Mouse (Mus musculus): Measurements from ENCODE around the gene Slc25a4.
"Not testable (repeated sequence)": the region's sequence is repeated elsewhere in the genome, so short reads cannot be mapped to it uniquely, and the experiment has no call there.

Slc25a4 gene

GRCm38 (mm10) chr8:46210404-46211315, at the start of gene Slc25a4:
TSS of gene Slc25a4 (minus strand) at chr8:46211284.
- DNase-seq (ENCODE audit: low spot score), result peak; percentile 99

- no peak for DNase-seq (ENCODE audit: low spot score)
Observed at GRCm38 (mm10) chr8:46257921-46258682, 47.0 kb upstream of the Slc25a4 start.

DNA sequence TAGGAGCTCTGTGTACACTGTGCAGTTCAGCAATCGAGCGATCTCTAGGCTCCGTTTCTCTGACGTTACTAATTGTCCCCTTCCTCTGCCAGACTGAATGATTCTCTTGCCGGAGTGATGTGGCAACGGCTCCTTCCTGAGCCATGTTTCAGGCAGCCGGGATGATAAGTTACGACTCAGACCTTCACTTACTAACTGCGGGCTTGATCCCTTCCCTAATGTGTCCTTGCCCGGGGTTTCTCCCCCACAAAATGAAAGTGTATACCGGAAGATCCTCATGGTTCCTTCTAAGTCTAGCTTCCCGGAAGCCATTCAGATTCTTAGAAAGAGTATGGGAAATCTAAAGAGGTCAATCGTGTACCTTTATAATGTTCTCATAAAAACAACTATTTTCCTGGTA, 41.4 kb upstream of the Slc25a4 start:
- no peak for DNase-seq (ENCODE audit: low spot score)

DNA sequence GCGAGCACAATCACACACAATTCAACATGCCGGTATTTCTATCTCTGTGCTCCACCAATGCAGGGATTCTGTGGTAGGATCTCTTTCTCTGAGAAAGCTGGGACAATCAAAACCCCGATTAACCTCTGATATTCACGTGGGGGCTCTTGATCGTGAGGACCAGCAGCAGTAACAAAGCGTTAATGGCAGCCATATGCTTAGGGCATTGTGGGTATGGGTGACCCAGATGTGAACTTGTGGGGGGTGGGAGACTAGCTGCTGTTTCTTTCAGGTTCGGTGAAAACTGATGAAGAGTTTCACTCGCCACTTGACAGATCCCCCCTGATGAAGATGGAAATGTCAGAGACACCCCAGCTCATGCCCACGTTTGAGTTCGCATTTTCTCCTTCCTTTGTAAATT, 40.5 kb upstream of the Slc25a4 start:
- no peak for DNase-seq (ENCODE audit: low spot score)

DNA sequence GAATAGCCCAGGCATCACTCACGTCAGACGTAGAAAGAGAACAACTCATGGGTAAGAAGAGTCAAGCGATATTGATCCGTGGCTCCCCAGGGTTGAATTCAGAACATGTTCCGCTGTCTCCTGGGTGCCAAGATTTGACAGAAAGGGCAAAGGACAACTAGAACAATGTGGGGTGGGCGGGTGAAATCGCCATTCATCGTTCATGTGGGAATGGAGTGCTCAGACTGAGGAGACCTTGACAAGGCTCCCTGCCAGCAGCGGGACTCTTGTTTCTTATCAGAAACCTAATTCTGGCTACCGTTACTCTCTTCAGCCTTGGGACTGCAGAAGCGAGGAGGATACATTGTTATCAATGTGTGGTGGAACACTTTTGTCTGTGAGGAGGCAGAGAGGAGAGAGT, 35.3 kb upstream of the Slc25a4 start:
- DNase-seq (ENCODE audit: low spot score), result peak; percentile 51

- DNase-seq (ENCODE audit: low spot score), result no peak
Observed at GRCm38 (mm10) chr8:46242946-46243345, 31.9 kb upstream of the Slc25a4 start.

DNA sequence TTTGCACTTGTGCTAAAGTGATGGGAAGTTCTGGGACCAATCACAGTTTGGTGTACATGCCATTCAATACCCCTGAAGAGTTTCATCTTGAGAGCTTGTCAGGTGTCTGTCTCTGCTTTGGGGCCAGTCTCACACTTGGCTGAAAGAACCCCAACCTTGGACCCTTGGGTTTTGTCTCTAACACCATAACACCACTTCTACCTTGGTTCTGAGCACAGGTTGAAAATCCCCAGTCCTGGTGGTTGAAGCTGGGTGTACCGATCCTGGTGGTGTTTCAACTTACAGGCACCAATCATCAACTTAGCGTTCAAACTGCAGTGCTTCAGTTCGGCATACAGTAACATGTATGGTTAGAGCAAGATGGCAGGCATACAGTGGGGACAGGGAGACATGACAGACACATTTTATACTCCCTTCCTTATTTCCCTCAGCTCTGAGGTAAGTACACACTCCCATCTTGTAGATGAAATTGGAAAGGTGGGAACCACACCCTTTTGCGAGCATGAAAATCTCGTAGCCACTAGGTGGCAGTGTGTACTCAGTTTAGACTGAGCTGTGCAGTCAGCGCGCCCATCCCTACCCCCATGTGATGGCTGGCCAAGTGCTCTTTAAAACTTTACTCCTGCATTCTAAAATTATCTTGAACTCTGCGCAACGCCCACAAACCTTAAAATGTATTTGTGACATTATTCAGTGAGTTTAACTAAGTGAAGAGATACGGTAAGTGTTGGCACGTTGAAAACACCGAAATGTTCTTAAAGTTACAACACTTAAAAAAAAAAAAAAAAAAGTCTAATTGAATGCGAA, 30.7 kb upstream of the Slc25a4 start:
- peak; percentile 68 for DNase-seq (ENCODE audit: low spot score)

DNA sequence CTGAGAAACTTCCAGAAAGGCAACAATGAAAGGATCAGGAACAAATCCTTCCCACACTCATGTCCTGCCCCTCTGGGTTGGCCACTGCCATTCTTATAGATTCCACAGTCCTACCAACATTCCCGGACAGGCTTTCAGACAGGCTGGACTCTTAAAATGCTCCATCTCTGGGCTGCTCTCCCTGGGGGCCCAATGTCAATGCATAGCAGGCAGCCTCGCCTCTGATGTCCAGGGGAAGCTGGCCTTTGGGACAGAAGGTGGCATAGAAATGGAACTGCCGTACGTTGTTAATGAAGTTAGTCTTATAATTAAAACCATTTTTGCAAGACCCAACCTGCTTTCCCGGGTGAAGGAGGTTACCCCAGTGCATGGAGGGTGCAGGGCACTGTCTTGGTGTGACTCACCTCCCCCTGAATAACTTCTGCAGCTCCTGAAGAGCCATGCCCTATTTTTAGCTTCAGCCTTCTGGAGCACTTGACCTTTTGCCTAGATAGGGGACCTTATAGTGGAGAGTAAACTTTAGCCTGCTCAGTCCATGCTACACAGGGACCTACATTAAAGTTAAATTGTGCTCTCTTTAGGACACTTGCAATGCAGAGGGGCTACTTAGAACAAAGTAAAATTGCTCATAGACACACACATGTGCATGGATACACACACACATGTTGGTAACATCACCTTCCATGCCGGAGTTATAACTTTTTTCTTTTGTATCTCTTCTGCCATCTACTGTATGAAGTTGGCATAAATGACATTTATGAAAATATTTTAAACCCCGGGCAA, 25.5 kb upstream of the Slc25a4 start:
- DNase-seq (ENCODE audit: low spot score), result no peak

GRCm38 (mm10) chr8:46234736-46235135, 23.7 kb upstream of the Slc25a4 start:
- DNase-seq (ENCODE audit: low spot score), result no peak

GRCm38 (mm10) chr8:46232798-46233197, 21.7 kb upstream of the Slc25a4 start:
- DNase-seq (ENCODE audit: low spot score), result no peak

GRCm38 (mm10) chr8:46231968-46232367, 20.9 kb upstream of the Slc25a4 start:
- DNase-seq (ENCODE audit: low spot score), result not testable (repeated sequence)

- no peak for DNase-seq (ENCODE audit: low spot score)
Observed at GRCm38 (mm10) chr8:46226622-46227021, 15.5 kb upstream of the Slc25a4 start.

GRCm38 (mm10) chr8:46225501-46225900, 14.4 kb upstream of the Slc25a4 start:
- DNase-seq (ENCODE audit: low spot score), result no peak

GRCm38 (mm10) chr8:46220566-46220965, 9.5 kb upstream of the Slc25a4 start:
- DNase-seq (ENCODE audit: low spot score), result no peak

DNA sequence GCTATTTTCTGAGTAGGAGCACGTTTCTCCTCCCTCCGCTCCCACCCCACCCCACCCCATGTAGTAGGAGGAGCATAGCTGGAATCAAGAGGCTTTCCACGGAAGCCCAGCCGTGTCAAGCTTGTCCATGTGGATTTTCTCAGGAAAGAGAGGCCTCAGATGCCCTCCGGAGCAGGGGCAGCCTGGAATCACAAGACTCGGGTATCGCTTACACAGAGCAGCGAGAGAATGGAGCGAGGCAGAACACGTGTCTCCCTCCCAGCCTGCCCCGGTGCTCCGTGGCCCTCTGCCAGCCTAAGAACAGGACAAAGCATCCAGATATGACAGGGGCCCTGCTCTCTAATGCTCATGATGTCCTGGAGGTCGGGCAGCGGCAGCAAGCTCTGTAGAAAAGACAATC, 5.8 kb upstream of the Slc25a4 start:
- DNase-seq (ENCODE audit: low spot score), result peak; percentile 59

DNA sequence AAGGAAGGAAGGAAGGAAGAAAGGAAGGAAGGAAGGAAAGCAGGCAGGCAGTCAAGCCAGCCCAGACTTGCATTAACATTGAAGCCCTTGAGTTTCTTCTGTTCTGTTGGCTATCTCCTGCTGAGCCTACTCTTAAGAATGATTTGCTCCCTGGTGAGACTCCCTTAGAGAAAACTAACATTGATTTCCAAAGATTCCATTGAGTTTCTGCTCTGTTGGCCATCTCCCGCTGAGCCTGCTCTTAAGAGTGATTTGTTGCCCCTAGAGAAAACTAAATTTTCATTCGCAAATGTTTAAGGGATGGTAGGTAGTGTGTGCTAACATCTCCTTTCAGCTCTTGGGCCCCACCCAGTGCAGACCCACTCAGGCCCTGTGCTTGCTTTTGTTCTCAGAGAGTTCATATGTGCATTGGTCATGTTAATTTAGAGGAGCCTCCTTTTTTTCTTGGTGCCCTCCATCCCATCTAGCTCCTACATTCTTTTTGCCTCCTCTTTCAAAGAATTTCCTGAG, 2.9 kb upstream of the Slc25a4 start:
- DNase-seq (ENCODE audit: low spot score), result no peak

- DNase-seq (ENCODE audit: low spot score), result no peak
Observed at GRCm38 (mm10) chr8:46212194-46212593, 1.1 kb upstream of the Slc25a4 start.

DNA sequence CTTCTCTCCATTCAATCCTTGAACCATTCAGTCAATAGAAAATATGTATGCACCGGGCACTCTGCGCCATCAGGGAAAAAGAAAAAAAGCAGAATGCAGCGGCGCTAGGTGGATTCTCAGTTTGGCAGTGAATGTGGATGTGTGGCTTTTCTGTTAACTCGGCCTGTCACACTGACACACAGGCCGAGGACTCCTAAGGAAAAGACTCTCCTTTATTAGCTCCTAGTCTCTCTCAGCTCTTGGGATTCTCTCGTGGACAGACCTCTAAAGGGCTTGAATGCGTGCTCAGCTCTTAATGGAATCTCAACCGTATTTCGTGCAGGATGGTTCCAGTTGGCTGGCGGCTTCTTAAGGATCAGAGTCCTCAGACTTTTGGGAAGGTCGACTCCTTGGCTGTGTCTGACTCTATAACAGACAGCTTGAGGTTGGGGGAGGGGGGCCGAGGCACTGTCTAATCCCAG, 557 bp upstream of the Slc25a4 start:
- no peak for DNase-seq (ENCODE audit: low spot score)

DNA sequence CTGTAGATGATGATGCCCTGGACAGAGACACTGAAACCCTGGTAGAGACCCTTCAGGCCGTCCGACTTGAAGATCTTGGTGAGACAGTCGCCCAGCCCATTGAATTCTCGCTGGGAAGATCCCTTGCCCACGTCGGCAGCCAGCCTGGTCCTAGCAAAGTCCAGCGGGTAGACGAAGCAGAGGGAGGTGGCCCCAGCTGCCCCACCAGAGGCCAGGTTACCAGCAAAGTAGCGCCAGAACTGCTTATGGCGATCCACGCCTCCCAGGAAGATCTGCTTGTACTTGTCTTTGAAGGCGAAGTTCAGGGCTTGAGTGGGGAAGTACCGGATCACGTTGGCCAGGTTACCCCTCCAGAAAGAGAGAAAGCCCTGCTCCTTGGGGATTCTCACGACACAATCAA, 2.0 kb downstream of the Slc25a4 start:
- DNase-seq (ENCODE audit: low spot score), result no peak

GRCm38 (mm10) chr8:46208354-46208753, 2.7 kb downstream of the Slc25a4 start:
- DNase-seq (ENCODE audit: low spot score), result no peak

DNA sequence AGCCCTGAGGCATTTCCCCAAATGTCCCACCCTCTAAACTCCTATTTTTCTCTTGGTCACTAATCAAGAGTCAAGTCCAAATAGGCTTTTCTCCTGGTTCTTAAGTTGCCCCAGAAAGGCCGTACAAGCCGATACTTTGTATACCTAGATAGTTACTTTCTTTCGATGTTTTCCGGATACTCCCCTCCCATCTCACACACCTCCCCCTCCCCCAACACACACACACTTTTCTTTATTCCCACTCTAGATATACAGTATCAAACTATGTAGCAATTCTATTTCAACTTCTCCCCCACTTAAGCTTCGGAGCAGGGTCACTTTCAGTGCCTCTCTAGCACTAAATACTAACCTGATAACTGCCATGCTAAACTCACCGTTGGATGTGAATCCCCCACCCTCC, 5.0 kb downstream of the Slc25a4 start:
- no peak for DNase-seq (ENCODE audit: low spot score)

Data from ovary, postnatal 36 days (tissue).